Mouse (Mus musculus) embryonic facial prominence, embryonic 13.5 days (tissue): ENCODE data around the gene Wasf2. TPM values are rescaled to one million over a fixed set of nuclear protein-coding genes. Genes with fewer than 3 reads are reported as not detected.

Source experiments
- ATAC-seq: fragments of 200-750 bp; cut with Nextera tagmentation; 2 replicates; pipeline ENCODE4 v1.8.0; 2017; ENCODE audit warnings: low read depth; ENCODE audit not compliant: insufficient number of reproducible peaks, insufficient read depth, low FRiP score, low TSS enrichment
- H3K27ac ChIP-seq: fragments of 300-500 bp; sonication (generic); 2 replicates; pipeline ENCODE4 v1.5.1; 2015; ENCODE audit warnings: moderate library complexity, mild to moderate bottlenecking, inconsistent platforms
- H3K27me3 ChIP-seq: fragments of 300-500 bp; sonication (generic); 2 replicates; pipeline ENCODE4 v1.6.1; 2015; ENCODE audit warnings: mild to moderate bottlenecking, inconsistent platforms
- H3K36me3 ChIP-seq: fragments of 300-500 bp; sonication (generic); 2 replicates; pipeline ENCODE4 v1.6.1; 2015; ENCODE audit warnings: mild to moderate bottlenecking, inconsistent platforms
- H3K4me1 ChIP-seq: fragments of 300-500 bp; sonication (generic); 2 replicates; pipeline ENCODE4 v1.6.1; 2015; ENCODE audit warnings: inconsistent platforms
- H3K4me2 ChIP-seq: fragments of 300-500 bp; sonication (generic); 2 replicates; pipeline ENCODE4 v1.6.1; 2015; ENCODE audit warnings: moderate library complexity, mild to moderate bottlenecking, inconsistent platforms
- H3K4me3 ChIP-seq: fragments of 300-500 bp; sonication (generic); 2 replicates; pipeline ENCODE4 v1.5.1; 2015; ENCODE audit warnings: mild to moderate bottlenecking, inconsistent platforms
- H3K9ac ChIP-seq: fragments of 300-500 bp; sonication (generic); 2 replicates; pipeline ENCODE4 v1.6.1; 2015; ENCODE audit warnings: mild to moderate bottlenecking, inconsistent platforms
- H3K9me3 ChIP-seq: fragments of 300-500 bp; sonication (generic); 2 replicates; pipeline ENCODE4 v1.6.1; 2016; ENCODE audit warnings: inconsistent platforms
- WGBS: fragments of 180-500 bp; shearing (Covaris S2); methylation state at CpG from one replicate; pipeline ENCODE4 v1.1.7; 2015; ENCODE audit warnings: mixed read lengths; 5-methylcytosine and 5-hydroxymethylcytosine counted together
- polyA plus RNA-seq: library from polyadenylated mRNA; unstranded; fragments of >200 nt; fragmentation: Nextera tagmentation; extraction: Ambion mirVana; gene quantifications from 2 replicates; pipeline ENCODE4 v1.2.1, GENCODE M21; 2015

Gene Wasf2
- polyA plus RNA-seq, 1 experiment from 2014 or later: 142 TPM

DNA sequence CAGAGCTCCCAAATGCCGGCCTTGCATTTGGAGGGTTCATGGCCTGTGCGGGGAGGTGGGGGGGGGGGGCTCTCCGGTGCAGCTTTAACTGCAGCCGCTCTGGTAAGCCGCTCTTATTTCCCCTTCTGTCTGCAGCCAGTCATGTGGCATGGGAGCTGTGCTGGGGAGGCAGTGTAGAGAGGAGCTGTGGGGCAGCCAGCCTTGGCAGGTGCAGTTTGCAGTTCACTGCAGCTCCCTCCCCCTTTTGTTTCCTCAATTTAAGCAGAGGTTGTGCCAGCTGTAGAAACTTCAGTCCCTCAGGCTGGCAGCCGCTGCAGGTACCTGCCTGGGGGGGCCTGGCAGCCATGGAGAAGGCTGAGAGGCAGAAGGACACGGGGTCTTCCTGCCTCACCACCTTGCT is 66.5 kb downstream of the Wasf2 start:
- no peak for ATAC-seq
- Histone ChIP-seq H3K9me3 (no peaks in the 10 kb centered on the region), H3K27ac (peak overlapping the region; percentile 83), H3K27me3 (no peaks in the 10 kb centered on the region), H3K4me3 (no peak overlapping the region), H3K4me1 (peaks cover 57% of the 10 kb centered on the region), H3K9ac (no peak overlapping the region; the same call in 1 of the 2 replicates), H3K36me3 (peaks cover 50% of the 10 kb centered on the region), H3K4me2 (0 out of 2 replicates have a peak overlapping the region, but pooled peaks have one; percentile 2)
- WGBS: 37% methylated on average over 7 of the region's 7 CpGs

DNA sequence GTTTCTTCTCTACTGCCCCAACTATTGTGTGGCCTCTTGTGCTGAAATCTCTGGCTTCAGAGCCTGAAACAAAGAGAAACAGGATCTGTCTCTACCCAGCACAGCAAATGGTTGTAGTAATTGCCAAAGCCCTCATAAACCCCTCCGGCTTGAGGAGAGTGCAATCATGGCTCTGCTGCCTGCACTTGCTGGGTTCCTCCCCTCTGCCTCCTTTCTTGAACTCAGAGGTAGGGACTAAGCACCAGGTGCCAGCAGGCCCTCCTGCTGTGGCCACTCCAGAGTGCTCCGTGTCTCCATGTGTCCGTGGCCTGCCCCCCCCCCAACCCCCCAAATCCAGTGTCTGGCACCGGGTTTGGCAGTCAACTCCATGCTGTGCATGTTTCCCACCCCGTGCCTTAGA is 67.0 kb downstream of the Wasf2 start:
- Histone ChIP-seq H3K9me3 (no peaks in the 10 kb centered on the region), H3K4me3 (no peak overlapping the region), H3K27ac (peak overlapping the region; percentile 83), H3K9ac (peak overlapping the region; percentile 60), H3K27me3 (no peaks in the 10 kb centered on the region), H3K36me3 (peaks cover 45% of the 10 kb centered on the region), H3K4me2 (no peak overlapping the region), H3K4me1 (peaks cover 57% of the 10 kb centered on the region)
- ATAC-seq: no peak
- WGBS: 17% methylated on average over 5 of the region's 5 CpGs

DNA sequence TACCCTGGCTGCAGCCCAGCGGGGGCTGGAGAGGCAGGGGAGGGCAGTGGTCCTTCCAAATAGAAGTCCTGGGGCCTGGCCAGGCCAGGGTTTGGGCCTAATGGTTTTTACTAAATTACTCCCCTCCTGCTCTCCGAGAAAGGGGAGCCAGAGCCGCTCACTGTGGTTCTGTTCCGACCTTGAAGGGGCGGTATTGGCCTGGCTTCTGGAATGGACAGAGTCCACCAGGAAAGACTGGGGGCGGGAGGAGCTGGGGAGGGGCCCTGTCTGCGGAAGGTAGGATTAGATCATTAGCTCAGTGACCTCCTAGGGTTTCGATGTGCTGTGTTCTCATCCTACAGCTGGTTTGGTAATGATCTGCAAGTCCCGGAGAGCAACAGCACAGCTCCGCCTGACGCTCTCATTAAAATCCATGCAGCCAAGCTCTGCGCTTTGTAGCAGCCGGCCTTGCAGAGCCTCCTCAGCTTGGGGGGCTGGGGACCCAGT is 67.5 kb downstream of the Wasf2 start:
- H3K27ac ChIP-seq: peak overlapping the region; percentile 83
- H3K27me3 ChIP-seq: no peaks in the 10 kb centered on the region
- WGBS: 26% methylated on average over 13 of the region's 13 CpGs
- H3K9ac ChIP-seq: peak overlapping the region; percentile 60; the same call in 1 of the 2 replicates
- H3K4me3 ChIP-seq: no peak overlapping the region
- no peak overlapping the region for H3K4me2 ChIP-seq
- ATAC-seq: no peak
- H3K4me1 ChIP-seq: peaks cover 57% of the 10 kb centered on the region
- H3K9me3 ChIP-seq: no peaks in the 10 kb centered on the region
- H3K36me3 ChIP-seq: peaks cover 40% of the 10 kb centered on the region

DNA sequence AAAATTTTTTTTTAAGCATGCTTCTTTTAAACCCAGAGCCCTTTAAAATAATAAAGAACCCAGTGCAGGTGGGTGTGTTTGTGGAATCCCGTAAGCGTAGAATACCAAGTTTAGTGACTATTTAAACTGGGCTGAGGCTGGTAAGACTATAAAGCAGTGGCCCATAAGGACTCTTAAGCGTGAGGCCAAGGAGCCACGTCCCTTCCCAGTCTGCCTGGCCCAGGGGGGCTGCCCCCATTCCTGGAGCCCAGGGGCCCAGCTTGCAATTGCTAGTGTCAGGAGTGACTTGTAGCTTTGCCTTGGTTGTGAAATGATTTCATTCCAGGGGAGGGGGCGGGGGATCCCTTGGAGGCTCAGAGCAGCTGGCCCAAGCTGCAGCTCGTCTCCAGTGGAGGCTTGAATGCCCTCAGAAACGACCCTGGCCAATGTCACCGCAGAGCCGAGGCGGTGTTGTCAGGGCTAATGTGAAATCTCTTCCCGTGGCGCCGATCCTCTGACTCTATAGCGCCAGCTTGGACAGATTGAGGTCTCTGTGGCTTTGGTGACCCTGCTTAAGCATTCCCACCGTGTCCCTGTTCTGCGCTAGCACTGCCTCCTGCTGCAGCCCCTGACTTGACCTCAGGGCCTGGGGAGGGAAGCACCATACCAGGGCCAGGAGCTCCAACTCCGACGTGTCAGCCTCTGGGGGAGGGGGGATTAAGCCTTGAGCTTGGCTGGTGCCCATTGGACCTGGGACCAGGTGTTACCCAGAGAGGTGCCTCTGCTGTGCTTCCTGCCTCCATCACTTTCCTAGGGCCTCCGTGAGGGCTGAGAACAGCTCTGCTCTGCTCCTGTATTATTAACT is 68.3 kb downstream of the Wasf2 start:
- Histone ChIP-seq H3K4me3 (no peak overlapping the region), H3K9me3 (no peaks in the 10 kb centered on the region), H3K4me1 (peaks cover 59% of the 10 kb centered on the region), H3K36me3 (peaks cover 33% of the 10 kb centered on the region), H3K27me3 (no peaks in the 10 kb centered on the region), H3K4me2 (no peak overlapping the region), H3K27ac (peak overlapping the region; percentile 49), H3K9ac (peak overlapping the region; percentile 27; the same call in 1 of the 2 replicates)
- no peak for ATAC-seq
- 24% methylated on average over 19 of the region's 19 CpGs for WGBS

DNA sequence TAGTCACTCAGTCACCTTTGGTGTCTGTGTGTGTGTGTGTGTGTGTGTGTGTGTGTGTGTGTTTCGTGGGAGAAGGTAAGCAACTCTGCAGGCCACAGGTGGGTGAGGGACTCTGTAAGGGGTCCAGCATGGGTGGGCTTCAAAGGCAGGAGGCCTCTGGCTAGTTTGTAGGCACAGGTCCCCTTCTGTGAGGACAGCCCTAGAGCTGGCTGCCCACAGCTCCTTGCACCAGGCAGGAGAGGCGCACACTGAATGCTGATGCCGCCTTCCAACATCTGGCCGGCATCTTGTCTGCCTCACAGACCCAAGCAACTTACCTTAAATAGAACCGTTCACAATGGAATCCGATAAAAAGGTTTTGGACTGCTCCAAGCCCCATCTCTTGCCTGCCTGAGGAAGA is 69.4 kb downstream of the Wasf2 start:
- Histone ChIP-seq H3K27ac (peak overlapping the region; percentile 76), H3K4me1 (peaks cover 67% of the 10 kb centered on the region), H3K9me3 (no peaks in the 10 kb centered on the region), H3K4me2 (peak overlapping the region; percentile 40), H3K36me3 (peaks cover 21% of the 10 kb centered on the region), H3K9ac (peak overlapping the region; percentile 54; the same call in 1 of the 2 replicates), H3K27me3 (no peaks in the 10 kb centered on the region), H3K4me3 (no peak overlapping the region)
- no peak for ATAC-seq
- 49% methylated on average over 6 of the region's 6 CpGs for WGBS

DNA sequence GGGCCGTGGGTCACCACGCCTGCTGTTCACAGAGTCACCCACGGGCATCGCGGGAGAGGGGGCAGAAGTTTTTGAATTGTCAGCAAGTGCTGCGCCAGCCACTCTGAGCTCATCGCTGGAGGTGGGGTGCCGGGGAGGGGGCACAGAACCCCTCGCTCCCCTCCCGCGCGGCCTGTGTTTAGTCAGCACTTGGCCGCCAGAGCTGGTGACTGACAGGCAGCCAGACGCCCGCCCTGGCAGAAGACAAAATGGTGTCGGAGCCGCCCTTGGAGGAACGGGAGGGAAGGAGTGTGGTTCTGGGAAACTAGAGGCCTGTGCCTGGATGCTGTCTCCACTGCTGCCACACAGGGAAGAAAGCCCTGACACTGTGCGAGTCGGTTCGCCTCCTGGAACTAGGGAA is 70.0 kb downstream of the Wasf2 start:
- WGBS: 41% methylated on average over 21 of the region's 21 CpGs
- Histone ChIP-seq H3K4me2 (peak overlapping the region; percentile 40), H3K27me3 (no peaks in the 10 kb centered on the region), H3K27ac (peak overlapping the region; percentile 76), H3K4me1 (peaks cover 70% of the 10 kb centered on the region), H3K4me3 (no peak overlapping the region), H3K9me3 (no peaks in the 10 kb centered on the region), H3K36me3 (peaks cover 17% of the 10 kb centered on the region), H3K9ac (peak overlapping the region; percentile 54)
- ATAC-seq: no peak

DNA sequence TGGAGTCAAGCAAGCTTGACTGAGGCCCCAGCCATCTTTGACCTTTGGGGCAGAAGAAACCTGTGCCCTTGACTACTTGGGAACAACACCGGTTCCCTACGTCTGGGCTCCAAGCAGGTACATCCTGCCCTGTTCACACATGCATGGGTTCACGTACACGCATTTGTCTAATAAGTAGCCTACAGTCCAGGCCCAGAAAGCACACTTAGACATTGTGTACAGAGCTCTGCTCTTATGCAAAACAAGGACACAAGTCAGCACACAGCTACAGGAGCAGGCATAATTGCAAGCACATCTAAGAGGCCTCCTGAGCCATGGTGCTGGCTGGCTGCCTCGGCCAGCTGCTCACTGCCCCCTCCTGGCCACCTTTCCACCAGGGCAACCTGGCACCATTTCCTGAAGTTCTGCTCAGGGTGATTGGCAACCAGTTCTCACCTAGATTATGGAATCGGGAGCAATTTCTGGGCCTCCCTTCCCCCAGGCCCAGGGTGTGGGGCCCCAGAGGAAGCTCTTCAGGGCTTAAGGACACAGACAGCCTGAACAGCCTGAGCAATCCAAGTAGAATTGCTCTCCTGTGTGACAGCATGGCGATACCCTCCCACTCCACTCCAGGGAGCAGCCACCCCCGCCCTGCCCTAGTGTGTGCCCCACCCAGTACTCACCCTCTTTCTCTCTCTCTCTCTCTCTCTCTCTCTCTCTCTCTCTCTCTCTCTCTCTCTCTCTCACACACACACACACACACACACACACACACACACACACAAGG is 70.9 kb downstream of the Wasf2 start:
- Histone ChIP-seq H3K9ac (peak overlapping the region; percentile 36; the same call in 1 of the 2 replicates), H3K36me3 (peaks cover 9% of the 10 kb centered on the region), H3K27me3 (no peaks in the 10 kb centered on the region), H3K9me3 (no peaks in the 10 kb centered on the region), H3K27ac (peak overlapping the region; percentile 76), H3K4me2 (no peak overlapping the region), H3K4me3 (no peak overlapping the region), H3K4me1 (peaks cover 68% of the 10 kb centered on the region)
- WGBS: 58% methylated on average over 8 of the region's 8 CpGs
- no peak for ATAC-seq

DNA sequence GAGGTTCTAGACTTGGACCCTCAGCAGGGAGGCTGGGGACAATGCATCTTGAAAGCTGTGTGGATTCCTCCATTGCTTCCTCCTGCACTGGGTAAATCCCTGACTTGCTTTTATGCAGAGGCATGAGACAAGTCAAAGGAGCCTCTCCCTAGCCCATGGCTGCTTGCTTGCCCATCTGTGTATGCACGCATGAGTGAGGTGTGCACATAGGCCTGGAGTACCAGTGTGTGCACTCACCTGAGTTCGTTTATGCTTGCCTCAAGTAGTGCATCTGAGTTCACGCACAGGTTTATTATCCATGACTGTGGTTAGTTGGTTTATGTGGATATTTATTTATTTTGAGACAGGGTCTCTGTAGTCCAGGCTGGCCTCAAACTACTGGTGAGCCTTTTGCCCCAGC is 71.9 kb downstream of the Wasf2 start:
- peaks cover 57% of the 10 kb centered on the region for H3K4me1 ChIP-seq
- H3K27ac ChIP-seq: no peak overlapping the region
- no peak overlapping the region for H3K4me3 ChIP-seq

DNA sequence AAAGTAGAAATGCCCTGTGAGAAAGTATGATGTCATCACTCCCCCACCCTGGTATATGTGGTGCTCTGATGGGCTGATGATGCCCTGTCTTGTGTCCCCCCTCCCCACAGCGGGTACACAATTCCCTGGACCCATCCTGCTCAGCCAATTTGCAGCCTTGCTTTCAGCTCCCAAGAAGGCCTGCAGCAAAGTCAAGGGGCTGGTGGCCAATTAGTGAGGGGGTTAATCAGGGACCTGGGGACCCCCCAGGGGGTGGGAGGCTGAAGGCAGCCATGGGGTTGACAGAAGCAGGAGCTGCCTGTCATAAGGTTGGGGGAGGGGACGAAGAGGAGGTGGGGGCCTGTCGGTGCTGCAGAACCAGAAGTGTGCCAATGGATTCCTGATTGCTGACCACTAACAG is 73.3 kb downstream of the Wasf2 start:
- Histone ChIP-seq H3K4me2 (no peak overlapping the region), H3K27ac (no peak overlapping the region), H3K9me3 (no peaks in the 10 kb centered on the region), H3K36me3 (no peaks in the 10 kb centered on the region), H3K9ac (no peak overlapping the region), H3K4me3 (no peak overlapping the region), H3K27me3 (no peaks in the 10 kb centered on the region), H3K4me1 (peaks cover 44% of the 10 kb centered on the region)
- 66% methylated on average over 3 of the region's 3 CpGs for WGBS
- ATAC-seq: no peak

More for the DNA sequence above, 71.9 kb downstream of the Wasf2 start:
- no peaks in the 10 kb centered on the region for H3K9me3 ChIP-seq
- H3K27me3 ChIP-seq: no peaks in the 10 kb centered on the region
- no peaks in the 10 kb centered on the region; the same call in 1 of the 2 replicates for H3K36me3 ChIP-seq
- H3K9ac ChIP-seq: no peak overlapping the region
- 93% methylated on average over 3 of the region's 3 CpGs for WGBS
- no peak overlapping the region for H3K4me2 ChIP-seq
- no peak for ATAC-seq

DNA sequence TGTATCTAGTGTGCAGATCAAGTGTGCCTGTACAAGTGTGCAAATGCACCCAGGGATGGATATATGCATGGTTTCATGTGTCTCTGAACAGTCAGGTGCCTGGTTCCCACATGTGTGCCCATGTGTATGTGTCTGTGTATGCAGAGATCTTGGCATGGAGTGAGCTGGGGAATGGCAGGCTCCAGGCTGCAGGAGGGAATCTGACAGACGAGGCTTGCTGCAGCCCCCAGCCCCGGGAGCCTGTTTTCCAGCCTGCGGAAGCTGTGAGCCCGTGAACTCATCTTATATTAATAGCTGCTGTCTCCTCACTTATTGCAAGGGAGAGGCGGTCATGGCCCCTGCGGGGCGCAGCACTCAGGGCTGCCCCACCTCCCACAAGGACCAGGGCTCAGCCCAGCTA is 74.1 kb downstream of the Wasf2 start:
- Histone ChIP-seq H3K27me3 (no peaks in the 10 kb centered on the region), H3K4me3 (no peak overlapping the region), H3K9me3 (no peaks in the 10 kb centered on the region), H3K36me3 (no peaks in the 10 kb centered on the region), H3K27ac (peak overlapping the region; percentile 62), H3K9ac (peak overlapping the region; percentile 58), H3K4me1 (peaks cover 38% of the 10 kb centered on the region), H3K4me2 (no peak overlapping the region)
- WGBS: 30% methylated on average over 7 of the region's 7 CpGs
- no peak for ATAC-seq

DNA sequence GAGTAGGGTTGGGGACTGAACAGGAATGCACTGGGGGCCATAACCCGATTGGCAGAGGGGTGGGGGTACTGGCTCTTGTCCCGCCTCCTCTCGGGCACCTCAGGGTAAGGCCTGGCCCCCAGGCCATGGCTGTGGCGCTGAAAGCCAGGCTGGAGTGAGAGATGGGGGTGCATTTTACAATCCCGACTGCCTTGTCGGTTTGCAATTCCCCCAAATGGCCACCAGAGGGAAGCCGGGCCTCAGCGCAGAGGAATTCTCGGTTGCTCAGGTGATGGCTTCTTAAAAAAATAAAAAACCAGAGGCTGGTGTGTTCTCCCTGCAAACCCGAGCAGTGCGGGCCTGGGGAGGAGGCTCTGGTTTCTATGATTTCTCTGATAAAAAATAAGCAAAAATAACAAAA is 79.1 kb downstream of the Wasf2 start:
- Histone ChIP-seq H3K4me1 (peaks cover 32% of the 10 kb centered on the region), H3K9ac (no peak overlapping the region), H3K27ac (no peak overlapping the region), H3K9me3 (no peaks in the 10 kb centered on the region), H3K27me3 (peaks cover 41% of the 10 kb centered on the region), H3K4me3 (no peak overlapping the region), H3K4me2 (no peak overlapping the region; the same call in 1 of the 2 replicates), H3K36me3 (no peaks in the 10 kb centered on the region)
- no peak for ATAC-seq
- 3% methylated on average over 11 of the region's 11 CpGs for WGBS
